Mouse (Mus musculus) liver, embryonic 15.5 days (tissue): ENCODE measurements around the gene Kif20b. TPM values are rescaled to one million over a fixed set of nuclear protein-coding genes. Genes with fewer than 3 reads are reported as not detected.

Experiments
- ATAC-seq: fragments of 200-750 bp; cut with Nextera tagmentation; 2 replicates; pipeline ENCODE4 v1.8.0; 2017; ENCODE audit warnings: moderate number of reproducible peaks, mild to moderate bottlenecking, moderate library complexity; ENCODE audit not compliant: insufficient read depth
- H3K27ac ChIP-seq: fragments of 300-500 bp; sonication (generic); replicated peaks from 2 replicates; pipeline ENCODE4 v1.5.1; 2015; ENCODE audit warnings: mild to moderate bottlenecking, inconsistent platforms
- H3K27me3 ChIP-seq: fragments of 300-500 bp; sonication (generic); 2 replicates; pipeline ENCODE4 v1.6.1; 2015; ENCODE audit warnings: mild to moderate bottlenecking, inconsistent platforms
- H3K36me3 ChIP-seq: fragments of 300-500 bp; sonication (generic); replicated peaks from 2 replicates; pipeline ENCODE4 v1.6.1; 2015; ENCODE audit warnings: moderate library complexity, mild to moderate bottlenecking, inconsistent platforms
- H3K4me1 ChIP-seq: fragments of 300-500 bp; sonication (generic); replicated peaks from 2 replicates; pipeline ENCODE4 v1.6.1; 2015; ENCODE audit warnings: inconsistent platforms
- H3K4me2 ChIP-seq: fragments of 300-500 bp; sonication (generic); 2 replicates; pipeline ENCODE4 v1.6.1; 2015; ENCODE audit warnings: moderate library complexity, mild to moderate bottlenecking, inconsistent platforms
- H3K4me3 ChIP-seq: fragments of 300-500 bp; sonication (generic); replicated peaks from 2 replicates; pipeline ENCODE4 v1.5.1; 2015; ENCODE audit warnings: mild to moderate bottlenecking, inconsistent platforms
- H3K9ac ChIP-seq: fragments of 300-500 bp; sonication (generic); 2 replicates; pipeline ENCODE4 v1.6.1; 2015; ENCODE audit warnings: moderate library complexity, mild to moderate bottlenecking, inconsistent platforms
- H3K9me3 ChIP-seq: fragments of 300-500 bp; sonication (generic); replicated peaks from 2 replicates; pipeline ENCODE4 v1.6.1; 2016; ENCODE audit warnings: inconsistent platforms
- WGBS: fragments of 180-500 bp; shearing (Covaris S2); methylation state at CpG from one replicate; pipeline ENCODE4 v1.1.7; 2015; ENCODE audit warnings: mixed read lengths; ENCODE audit not compliant: insufficient replicate concordance; 5-methylcytosine and 5-hydroxymethylcytosine counted together
- polyA plus RNA-seq: library from polyadenylated mRNA; unstranded; fragments of >200 nt; fragmentation: Nextera tagmentation; extraction: Ambion mirVana; gene quantifications from 2 replicates; pipeline ENCODE4 v1.2.1, GENCODE M21; 2015

Kif20b gene
- polyA plus RNA-seq, 1 experiment from 2014 or later = 32.6 TPM

DNA sequence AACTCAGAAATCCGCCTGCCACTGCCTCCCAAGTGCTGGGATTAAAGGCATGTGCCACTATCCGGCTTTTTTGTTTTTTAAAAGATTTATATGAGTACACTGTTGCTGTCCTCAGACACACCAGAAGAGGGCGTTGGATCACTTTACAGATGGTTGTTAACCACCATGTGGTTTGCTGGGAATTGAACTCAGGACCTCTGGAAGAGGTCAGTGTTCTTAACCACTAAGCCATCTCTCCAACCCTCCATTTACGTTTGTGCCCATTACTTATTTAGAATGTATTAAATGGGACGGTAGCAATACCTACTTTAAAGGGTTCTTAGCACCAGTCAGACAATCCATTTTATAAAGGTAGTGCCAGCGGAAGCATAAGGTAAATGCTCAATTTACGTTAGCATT is 909 bp upstream of the Kif20b start:
- Histone ChIP-seq H3K4me2 (peak overlapping the region; percentile 78), H3K4me3 (peak overlapping the region; percentile 92), H3K9me3 (no peaks in the 10 kb centered on the region), H3K9ac (peak overlapping the region; percentile 84), H3K27ac (peak overlapping the region; percentile 80), H3K27me3 (no peaks in the 10 kb centered on the region), H3K4me1 (peaks cover 12% of the 10 kb centered on the region), H3K36me3 (peaks cover 19% of the 10 kb centered on the region)
- 13% methylated on average over 7 of the region's 7 CpGs for WGBS
- no peak for ATAC-seq

DNA sequence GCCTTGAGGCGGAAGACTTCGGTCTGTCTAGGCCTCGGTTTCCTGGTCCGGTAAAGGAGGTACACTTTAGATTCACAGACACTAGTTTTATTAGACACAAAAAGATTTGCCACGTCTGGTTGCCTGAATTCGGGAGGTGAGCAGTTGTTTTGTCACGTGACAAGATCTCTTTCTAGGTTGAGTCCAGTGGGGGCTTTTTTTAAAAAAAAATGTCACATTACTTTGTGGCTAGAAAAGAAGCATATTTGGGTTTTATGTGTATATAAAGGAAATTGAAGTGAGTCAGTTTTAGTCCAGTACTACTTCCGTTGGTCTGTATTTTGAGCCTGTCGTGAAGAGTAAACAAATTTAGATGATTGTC is 422 bp downstream of the Kif20b start:
- Histone ChIP-seq H3K4me2 (peak overlapping the region; percentile 78), H3K9ac (peak overlapping the region; percentile 84), H3K27ac (peak overlapping the region; percentile 80), H3K4me1 (peaks cover 12% of the 10 kb centered on the region), H3K27me3 (no peaks in the 10 kb centered on the region), H3K36me3 (peaks cover 30% of the 10 kb centered on the region), H3K9me3 (no peaks in the 10 kb centered on the region), H3K4me3 (peak overlapping the region; percentile 92)
- ATAC-seq = no peak
- under 1% methylated on average over 9 of the region's 9 CpGs for WGBS

DNA sequence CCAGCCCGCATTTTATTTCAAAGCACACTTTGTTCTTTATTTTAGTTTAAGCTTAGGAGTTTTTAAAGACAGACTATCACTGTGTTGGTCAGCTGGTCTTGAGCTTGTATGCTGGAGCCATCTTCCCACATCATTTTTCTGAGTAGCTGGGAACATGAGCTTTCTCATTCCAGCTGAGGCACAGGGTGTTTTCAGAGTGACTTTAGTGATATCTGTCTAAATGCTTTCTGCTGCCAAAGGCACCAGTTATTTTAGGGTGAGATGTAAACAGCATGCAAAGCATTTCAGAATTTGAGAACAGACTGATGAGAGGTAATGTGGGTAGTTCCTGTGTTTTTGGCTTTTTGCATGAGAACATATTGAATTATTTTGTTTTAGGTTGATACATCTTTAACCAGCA is 25.0 kb downstream of the Kif20b start:
- Histone ChIP-seq H3K4me3 (no peak overlapping the region), H3K9me3 (no peaks in the 10 kb centered on the region), H3K36me3 (peaks cover 62% of the 10 kb centered on the region), H3K27me3 (no peaks in the 10 kb centered on the region), H3K4me2 (no peak overlapping the region), H3K9ac (no peak overlapping the region), H3K27ac (no peak overlapping the region), H3K4me1 (no peaks in the 10 kb centered on the region)
- WGBS = 95% methylated on average over 1 of the region's 1 CpGs
- ATAC-seq = no peak

DNA sequence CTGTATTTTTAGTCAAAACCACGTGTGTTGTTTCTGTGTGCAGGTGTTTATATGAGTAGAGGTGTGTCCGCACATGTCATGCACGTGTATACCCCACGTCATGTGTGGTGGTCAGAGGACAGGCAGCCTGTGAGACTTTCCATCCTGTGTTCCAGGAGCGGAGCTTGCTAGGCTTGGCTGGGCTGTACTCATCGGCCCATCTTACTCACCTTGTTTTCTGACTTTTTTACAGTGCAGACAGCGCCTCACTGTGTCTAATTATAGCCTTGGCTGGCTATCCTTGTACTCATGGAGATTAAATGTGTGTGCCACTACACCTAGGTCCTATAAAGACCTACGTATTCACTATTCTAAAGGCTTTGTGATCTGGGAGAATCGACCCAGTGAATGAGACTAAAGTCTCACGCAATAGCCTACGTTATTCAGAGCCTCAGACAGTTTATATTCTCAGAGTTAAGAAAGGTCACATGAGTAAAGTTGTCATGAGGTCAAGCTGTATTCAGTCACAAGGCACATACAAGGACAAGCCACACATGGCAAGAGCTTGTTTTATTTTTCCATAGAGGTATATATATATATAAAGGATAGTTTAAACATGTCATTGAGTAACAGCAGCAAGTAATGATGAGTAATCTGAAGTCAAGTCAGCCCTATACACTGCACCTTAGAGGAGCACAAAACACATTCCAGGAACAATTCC is 31.8 kb downstream of the Kif20b start:
- Histone ChIP-seq H3K36me3 (peaks cover 71% of the 10 kb centered on the region), H3K4me3 (no peak overlapping the region), H3K9me3 (no peaks in the 10 kb centered on the region), H3K4me1 (no peaks in the 10 kb centered on the region), H3K27me3 (no peaks in the 10 kb centered on the region), H3K9ac (no peak overlapping the region), H3K4me2 (no peak overlapping the region), H3K27ac (no peak overlapping the region)
- no peak for ATAC-seq
- WGBS = 84% methylated on average over 11 of the region's 11 CpGs

DNA sequence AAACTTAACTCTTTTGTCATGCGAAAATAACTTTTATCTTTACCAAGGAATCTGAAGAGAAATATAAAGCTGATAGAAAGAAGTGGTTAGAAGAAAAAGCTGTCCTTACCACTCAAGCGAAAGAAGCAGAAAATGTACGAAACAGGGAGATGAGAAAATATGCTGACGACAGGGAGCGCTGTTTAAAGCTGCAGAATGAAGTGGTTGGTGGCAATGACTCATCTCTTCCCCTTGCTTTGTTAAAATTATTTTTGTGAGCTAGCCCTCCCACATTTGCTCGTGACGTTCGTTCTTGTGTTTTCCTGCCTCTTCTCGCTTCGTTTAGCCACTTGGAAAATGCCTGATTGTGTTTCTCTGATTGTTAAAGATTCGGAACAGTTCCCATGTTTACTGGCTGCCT is 37.2 kb downstream of the Kif20b start:
- Histone ChIP-seq H3K9me3 (no peaks in the 10 kb centered on the region), H3K4me1 (no peaks in the 10 kb centered on the region), H3K27ac (no peak overlapping the region), H3K27me3 (no peaks in the 10 kb centered on the region), H3K4me2 (no peak overlapping the region), H3K4me3 (no peak overlapping the region), H3K36me3 (peaks cover 74% of the 10 kb centered on the region), H3K9ac (no peak overlapping the region)
- no peak for ATAC-seq
- WGBS = 81% methylated on average over 11 of the region's 11 CpGs

DNA sequence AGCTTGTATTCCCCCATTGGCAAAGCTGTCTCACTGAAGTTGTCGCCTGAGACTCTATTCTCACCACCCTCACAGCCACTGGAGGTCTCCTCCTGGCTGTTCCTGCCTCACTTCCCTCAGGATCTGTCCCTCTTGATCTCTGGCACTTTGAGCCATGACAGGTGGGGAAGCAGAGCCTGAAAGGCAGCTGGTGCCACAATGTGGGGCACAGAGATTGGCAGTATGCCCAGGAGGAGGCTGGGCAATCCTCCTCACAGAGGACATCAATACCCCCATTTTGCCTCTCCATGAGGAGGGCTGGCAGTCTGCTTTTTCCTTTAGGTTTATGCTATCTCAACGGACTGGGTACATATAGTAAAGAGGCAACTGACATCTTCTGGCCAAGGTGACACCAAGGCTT is 62.6 kb downstream of the Kif20b start:
- Histone ChIP-seq H3K4me2 (no peak overlapping the region), H3K9me3 (no peaks in the 10 kb centered on the region), H3K9ac (no peak overlapping the region), H3K4me1 (no peaks in the 10 kb centered on the region), H3K4me3 (no peak overlapping the region), H3K36me3 (no peaks in the 10 kb centered on the region), H3K27ac (no peak overlapping the region), H3K27me3 (no peaks in the 10 kb centered on the region)
- 40% methylated on average over 2 of the region's 2 CpGs for WGBS
- no peak for ATAC-seq

DNA sequence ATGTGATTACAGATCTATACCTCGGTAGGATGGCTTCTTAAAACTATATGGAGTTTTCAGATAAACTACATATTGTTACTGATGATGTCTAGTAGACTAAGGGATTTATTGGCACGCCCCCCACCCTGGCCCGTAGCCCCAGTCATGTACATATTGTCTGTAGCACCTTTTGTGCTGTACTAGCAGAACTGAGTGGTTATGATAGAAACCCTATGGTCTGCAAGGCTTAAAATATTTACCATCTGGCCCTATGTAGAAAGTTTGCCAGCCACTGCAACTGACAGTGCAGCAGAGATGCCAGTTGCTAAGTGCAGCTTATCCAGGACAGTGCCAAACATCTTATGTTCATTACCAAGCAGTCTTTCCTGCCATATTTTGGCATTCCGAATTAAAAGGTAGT is 68.3 kb downstream of the Kif20b start:
- Histone ChIP-seq H3K4me3 (no peak overlapping the region), H3K27ac (no peak overlapping the region), H3K4me1 (no peaks in the 10 kb centered on the region), H3K27me3 (no peaks in the 10 kb centered on the region), H3K9ac (no peak overlapping the region), H3K9me3 (no peaks in the 10 kb centered on the region), H3K36me3 (no peaks in the 10 kb centered on the region), H3K4me2 (no peak overlapping the region)
- WGBS = 57% methylated on average over 4 of the region's 4 CpGs
- ATAC-seq = no peak

DNA sequence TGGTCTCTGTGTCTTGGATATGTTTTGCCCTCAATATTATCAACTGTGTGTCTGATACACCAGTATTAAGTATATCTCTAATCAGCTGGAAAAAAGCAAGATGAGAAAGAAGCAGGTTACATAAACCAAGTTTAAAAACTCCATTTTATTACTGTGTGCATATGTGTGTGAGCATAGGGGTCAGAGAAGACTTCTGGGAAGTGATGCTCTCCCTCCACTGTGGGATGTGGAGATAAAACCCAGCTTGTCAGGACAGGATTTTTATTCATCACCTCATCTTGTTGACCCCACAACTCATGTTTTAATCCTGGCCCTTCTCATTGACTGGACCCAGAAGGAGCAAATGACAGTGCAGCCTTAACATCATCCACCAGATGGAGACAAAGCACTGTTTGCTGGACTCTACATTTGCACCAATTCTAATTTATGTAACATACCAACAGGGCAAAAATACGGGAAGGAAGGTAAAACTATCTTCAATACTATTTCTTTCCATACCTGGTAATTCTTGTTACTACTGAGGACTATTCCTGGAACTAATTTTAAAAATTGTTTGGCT is 70.9 kb downstream of the Kif20b start:
- Histone ChIP-seq H3K27ac (no peak overlapping the region), H3K9ac (no peak overlapping the region), H3K36me3 (no peaks in the 10 kb centered on the region), H3K4me3 (no peak overlapping the region), H3K9me3 (no peaks in the 10 kb centered on the region), H3K4me2 (no peak overlapping the region), H3K4me1 (no peaks in the 10 kb centered on the region), H3K27me3 (no peaks in the 10 kb centered on the region)
- 12% methylated on average over 1 of the region's 1 CpGs for WGBS
- no peak for ATAC-seq

DNA sequence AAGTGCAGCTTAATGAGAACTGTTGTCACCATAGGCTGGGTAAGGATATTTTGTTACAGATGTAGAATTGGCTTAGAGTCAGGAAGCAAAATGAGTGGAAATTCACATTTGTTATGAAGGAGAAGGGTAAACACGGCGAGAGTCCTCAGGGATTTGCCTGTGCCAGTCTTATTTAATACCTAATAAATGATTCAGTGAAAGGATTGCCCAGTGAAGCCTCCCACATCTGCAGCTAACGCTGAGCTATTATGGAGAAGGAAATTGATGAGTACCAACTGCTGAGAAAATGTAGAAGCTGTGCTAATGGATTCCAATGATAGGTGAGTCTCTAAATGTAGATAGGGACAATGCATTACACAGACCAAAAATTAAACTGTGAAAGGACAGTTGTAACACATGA is 92.9 kb downstream of the Kif20b start:
- Histone ChIP-seq H3K4me1 (no peaks in the 10 kb centered on the region), H3K4me3 (no peak overlapping the region), H3K9me3 (no peaks in the 10 kb centered on the region), H3K27ac (no peak overlapping the region), H3K4me2 (no peak overlapping the region), H3K36me3 (no peaks in the 10 kb centered on the region), H3K27me3 (no peaks in the 10 kb centered on the region), H3K9ac (no peak overlapping the region)
- 55% methylated on average over 3 of the region's 3 CpGs for WGBS
- no peak for ATAC-seq

DNA sequence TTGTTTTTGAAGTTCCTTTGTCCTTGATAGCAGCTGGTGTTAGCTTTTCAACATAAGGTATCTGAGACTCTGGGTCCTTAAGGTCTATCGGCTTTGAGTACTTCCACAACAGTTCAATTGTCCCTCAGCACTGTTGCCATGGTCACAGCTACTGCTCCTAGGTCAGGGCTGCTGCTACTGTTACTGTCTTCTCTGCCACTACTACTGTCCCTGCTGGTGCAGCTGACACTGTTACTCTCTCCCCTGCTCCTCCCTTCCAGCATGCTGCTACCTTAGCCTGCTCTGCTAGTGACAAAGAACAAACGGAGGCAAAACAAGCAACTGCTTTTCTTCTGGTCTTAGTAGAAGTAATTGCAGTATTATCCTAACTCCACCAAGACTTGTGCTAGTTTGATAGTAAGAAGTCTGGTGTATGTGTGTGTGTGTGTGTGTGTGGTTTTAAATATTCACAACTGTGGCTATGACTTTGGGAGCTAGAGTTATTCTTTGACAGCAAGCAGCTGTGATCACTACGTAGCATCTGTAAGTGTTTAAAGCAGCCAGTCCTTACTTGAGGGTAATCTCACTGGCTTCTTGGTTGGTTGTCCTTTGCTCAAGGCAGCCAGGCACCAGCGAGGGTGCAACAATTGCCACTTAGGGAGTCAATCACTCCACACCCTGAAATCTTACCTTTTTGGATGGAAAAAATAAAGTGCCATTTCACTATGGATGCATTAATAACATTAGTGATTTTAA is 95.5 kb downstream of the Kif20b start:
- H3K4me3 ChIP-seq = no peak overlapping the region
- ATAC-seq = no peak
- H3K27ac ChIP-seq = no peak overlapping the region
- 45% methylated on average over 4 of the region's 4 CpGs for WGBS
- H3K4me1 ChIP-seq = no peaks in the 10 kb centered on the region
- no peaks in the 10 kb centered on the region for H3K9me3 ChIP-seq
- H3K27me3 ChIP-seq = no peaks in the 10 kb centered on the region
- H3K4me2 ChIP-seq = no peak overlapping the region
- H3K36me3 ChIP-seq = no peaks in the 10 kb centered on the region
- H3K9ac ChIP-seq = no peak overlapping the region

DNA sequence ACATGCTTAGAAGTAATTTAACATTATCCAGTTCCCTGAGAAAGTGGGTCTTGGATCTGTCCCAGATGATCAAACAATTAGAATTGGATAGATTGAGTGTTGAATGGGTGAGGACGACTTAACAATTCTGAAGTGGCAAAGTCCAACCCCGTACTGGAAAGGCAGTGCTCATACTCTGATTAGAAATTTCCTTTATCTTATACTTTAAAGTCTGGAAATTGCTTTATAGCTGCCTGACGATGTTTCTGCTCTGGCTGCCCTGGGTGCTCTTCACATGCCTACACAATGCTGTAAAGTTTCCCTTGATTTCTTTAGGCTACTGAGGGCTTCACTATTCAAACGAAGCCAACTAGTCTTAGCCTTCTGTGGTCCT is 96.0 kb downstream of the Kif20b start:
- H3K27me3 ChIP-seq = no peaks in the 10 kb centered on the region
- no peak overlapping the region for H3K4me3 ChIP-seq
- H3K36me3 ChIP-seq = no peaks in the 10 kb centered on the region
- WGBS = 37% methylated on average over 4 of the region's 4 CpGs
- H3K27ac ChIP-seq = no peak overlapping the region
- H3K4me1 ChIP-seq = no peaks in the 10 kb centered on the region
- H3K4me2 ChIP-seq = no peak overlapping the region
- no peak for ATAC-seq
- H3K9me3 ChIP-seq = no peaks in the 10 kb centered on the region
- no peak overlapping the region for H3K9ac ChIP-seq
